Mouse (Mus musculus): ENCODE measurements around the gene Gm7849.
"Not testable (repeated sequence)": the region's sequence is repeated elsewhere in the genome, so short reads cannot be mapped to it uniquely, and the experiment has no call there.

Gm7849 gene

DNA sequence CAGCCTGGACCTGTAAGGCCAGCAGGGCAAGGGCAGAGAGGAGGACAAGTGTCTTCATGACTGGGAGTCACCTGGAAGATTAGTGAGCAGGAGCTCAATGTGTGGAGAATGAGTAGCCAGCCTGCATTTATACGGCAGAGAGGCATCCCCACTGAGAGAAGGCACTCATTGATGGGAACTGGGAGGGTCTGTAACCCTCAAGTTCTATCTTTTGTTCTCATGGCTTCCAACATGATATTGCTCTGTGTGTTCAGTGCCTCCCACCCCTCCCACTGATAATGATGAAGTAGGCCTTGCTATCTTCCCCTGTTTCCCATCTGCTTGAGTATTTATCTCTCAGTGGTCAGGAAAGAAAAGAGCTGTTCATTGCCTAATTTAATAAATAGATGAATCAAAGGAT lies at the start of gene Gm7849:
TSS of gene Gm7849 (minus strand) at position 101 of the 400 bp plus-strand sequence.
- not testable (repeated sequence) for DNase-seq

DNA sequence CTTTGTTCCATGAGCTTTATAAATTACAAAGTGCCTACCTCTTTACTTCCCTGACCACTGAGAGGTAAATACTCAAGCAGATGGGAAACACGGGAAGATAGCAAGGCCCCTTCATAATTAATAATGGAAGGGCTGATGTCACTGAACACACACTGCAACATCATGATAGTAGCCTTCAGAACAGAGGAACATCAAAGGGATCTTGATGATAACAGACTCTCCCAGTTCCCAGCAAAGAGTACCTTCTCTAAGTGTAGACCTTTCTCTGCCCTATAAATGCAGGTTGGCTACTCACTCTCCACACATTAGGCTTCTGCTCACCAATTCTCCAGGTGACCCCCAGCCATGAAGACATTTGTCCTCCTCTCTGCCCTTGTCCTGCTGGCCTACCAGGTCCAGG lies 29.2 kb downstream of the Gm7849 start, which contains the start of gene Defa36:
TSS of gene Defa36 (plus strand) at position 301 of the 400 bp plus-strand sequence.
- DNase-seq = not testable (repeated sequence)
